Mouse (Mus musculus) heart, adult 8-10 months (tissue): ENCODE data around the gene B3galt5. TPM values are rescaled to one million over a fixed set of nuclear protein-coding genes. Genes with fewer than 3 reads are reported as not detected.

Source experiments
- DNase-seq: peaks from one replicate; pipeline ENCODE4 v3.0.0; 2022; ENCODE audit warnings: low spot score
- total RNA-seq, 4 experiments: library from RNA; stranded (reverse); gene quantifications; 2 replicates each; pipeline ENCODE4 v1.2.4; 2022

B3galt5 gene
- total RNA-seq, 4 experiments from 2014 or later: not detected

DNA sequence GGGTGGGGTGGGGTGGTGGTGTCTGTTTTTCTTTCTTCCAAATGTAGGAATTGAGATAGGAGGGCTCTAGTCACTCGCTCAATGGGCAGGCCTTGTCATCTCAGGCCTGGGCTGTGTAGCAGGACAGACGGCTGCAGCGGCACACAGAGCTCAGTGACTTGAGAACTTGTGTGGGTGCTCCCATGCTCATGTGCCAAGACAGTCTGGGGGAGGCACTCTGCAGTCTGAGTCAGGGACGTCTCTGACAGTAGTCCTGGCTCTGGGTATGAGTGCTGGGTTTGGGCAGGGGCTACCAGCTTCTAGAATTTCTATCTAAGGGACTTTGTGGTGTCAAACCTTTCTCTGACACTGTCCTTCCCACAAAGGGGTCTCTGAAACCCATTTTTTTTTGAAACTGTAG, 106.3 kb downstream of the B3galt5 start:
- no peak for DNase-seq

DNA sequence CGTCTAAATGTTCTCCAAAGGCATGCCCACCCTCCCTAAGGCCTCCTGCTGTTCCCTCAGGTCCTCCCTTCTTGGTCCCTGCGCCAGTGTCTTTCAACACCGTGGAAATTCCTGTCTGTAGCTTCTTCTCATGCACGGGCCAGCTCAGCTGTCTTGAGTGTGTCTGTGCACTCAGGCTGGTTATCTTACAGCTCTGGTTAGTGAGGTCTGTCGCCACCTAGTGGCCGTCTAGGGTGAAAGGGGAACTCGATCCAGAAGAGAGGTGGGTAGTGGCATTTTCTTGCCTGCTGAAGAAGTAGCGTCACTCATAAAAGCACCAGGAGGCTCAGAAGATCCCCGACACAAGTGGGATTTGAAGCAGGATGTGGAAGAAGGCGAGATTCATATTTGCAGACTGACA, 109.5 kb downstream of the B3galt5 start:
- peak; percentile 69 for DNase-seq

DNA sequence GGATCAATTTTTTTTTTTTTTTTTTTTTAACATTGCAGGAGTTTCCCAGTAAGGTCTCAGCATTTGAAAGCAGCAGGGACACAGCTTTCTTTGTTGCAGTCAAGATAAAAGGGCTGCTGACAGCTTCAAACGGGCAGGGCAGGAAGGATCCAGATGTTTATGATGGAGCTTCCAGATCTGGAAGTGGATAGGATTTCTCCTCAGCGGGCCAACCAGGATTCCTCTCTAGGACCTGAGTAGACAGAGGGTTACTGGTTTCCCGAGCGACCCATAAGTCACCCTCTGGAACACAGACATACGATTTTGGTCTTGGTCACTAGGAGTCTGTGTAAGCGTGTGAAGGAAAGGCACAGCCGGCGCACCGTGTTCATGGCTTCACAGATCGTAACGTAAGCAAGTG, 112.5 kb downstream of the B3galt5 start:
- no peak for DNase-seq

DNA sequence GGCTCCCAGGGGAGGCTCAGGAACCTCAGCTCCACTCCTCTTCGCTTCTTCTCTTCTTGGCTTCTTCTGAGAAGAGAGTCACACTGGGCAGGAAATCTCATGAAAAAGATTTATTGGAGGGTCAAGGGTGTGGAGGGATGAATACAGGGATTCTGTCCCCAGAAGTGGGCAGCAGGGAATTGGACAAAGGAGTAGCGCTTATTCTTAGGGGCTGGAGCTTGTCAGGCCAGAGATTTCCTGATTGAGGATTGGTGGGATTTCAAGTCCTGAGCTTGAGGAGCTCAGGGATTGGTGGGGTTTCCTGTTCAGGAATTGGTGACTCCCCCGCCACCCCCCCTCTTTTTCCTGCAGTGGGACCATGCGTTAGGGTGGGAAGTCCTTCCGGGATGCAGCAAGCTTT, 113.2 kb downstream of the B3galt5 start:
- DNase-seq: no peak

DNA sequence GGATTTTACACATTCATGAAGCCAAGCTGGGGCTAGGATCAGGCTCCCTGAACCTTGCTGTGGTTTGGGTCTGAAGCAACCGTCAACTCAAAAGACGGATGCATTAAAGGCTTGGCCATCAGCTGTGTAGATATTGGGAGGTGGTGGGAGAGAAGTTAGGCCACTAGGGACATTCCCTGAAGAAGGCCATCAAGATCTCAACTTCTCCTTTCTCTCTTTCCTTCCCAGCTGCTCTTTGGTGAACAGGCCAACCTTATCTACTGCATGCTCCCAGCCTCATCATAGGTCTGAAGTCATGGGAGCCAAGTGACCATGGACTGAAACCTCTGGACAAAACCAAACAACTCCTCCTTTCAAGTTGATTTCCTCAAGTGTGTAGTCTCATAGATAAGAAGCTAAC, 115.9 kb downstream of the B3galt5 start:
- DNase-seq: no peak

DNA sequence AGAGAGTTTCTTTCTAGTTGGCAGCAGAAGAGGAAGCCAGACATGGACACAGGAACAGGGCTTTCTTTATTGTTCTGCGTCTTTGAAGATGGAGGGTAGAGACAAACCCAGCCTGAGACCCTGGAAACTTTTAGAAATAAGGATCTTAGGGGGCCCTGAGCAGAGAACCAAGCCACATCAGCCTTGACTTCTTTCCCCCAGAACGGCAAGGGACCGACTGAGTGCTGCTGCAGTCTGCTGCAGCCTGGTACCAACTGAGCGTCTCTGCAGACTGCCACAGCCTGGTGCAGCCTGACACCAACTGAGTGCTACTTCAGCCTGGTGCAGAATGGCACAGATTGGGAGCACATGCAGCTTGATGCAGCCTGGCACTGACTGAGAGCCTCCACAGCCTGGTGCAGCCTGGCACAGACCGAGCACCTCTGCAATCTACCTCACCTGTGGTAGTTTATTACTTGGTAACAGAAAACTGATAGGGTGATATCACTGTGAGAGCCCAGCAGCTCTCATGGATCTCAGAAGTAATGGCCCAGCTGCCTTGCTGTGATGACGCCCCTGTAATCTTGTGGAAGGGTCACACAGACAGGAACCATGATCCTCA, 117.8 kb downstream of the B3galt5 start:
- no peak for DNase-seq

DNA sequence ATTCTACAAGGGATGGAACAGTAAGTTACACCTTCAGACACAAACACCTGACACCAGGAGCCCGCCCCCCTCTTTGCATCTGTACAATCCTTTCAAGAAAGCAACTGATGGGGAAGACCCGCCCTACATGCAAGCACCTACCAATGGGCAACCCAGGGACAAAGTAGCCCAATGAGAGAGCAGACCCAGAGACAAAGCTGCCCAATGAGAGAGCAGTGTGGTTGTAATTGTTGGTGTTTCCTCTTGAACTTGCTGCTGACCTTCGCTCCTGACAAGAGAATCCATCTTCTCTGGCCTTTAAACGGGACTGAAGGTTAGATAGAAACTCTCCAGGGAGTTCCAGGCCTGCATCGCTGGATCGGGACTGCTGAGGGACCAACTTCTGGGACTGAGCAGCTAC, 118.4 kb downstream of the B3galt5 start:
- DNase-seq: no peak

DNA sequence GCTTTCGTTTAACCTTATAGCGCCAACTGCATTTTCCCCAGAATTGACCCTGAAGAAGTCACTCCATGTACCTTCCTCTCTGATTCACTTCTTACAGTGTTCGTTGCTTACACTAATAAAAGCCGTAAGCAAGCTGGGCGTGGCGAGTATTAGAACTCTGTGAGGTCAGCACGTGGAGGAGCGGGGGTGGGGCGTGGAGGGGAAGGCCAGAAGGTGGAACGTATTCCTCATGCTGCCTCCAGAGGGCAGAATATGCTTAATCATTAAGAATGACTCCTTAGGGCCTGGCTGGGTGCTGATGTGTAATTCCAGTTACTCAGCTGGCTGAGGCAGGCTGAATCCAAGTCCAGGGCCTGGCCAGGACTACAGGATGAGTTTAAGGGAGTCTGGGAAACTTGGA, 122.3 kb downstream of the B3galt5 start:
- peak; percentile 47 for DNase-seq

DNA sequence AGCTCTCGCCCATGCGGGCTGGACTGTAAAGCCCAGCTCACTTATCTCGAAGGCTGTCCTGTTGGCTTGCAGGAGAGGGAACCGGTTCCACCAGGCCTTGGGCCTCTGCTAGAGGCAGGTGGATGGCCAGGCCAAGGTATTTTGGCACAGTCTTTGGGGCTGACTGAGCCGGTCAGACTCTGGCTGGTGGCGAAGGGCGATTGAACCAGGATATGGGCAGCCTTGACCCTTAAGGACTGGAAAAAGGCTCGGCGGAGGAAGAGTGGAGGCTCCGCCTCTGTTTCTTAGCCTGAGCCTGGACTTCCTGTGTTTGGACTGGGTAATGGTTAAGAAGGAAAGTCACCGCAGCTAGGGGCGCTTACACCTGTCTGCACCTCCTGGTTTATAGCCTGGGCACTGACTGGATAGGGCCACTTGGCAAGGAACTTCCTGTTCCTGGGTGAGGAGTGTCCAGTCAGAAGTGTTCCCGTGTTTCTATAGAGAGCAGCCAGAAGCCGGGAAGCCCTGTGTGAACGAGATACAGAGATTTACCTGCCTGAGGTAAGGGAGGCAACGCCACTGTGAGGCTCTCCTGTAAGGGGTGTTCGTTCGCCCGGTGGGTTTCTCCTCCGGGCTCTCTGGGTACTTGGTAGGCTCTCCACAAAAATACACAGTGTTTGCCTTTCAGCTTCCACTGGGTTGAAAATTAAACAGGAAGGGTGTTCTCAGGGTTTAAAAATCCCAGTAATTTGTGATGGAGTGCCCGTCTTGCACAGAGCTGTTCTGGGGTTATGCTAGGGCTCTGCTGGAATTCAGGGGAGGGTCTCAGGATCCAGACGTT, 125.9 kb downstream of the B3galt5 start:
- no peak for DNase-seq

DNA sequence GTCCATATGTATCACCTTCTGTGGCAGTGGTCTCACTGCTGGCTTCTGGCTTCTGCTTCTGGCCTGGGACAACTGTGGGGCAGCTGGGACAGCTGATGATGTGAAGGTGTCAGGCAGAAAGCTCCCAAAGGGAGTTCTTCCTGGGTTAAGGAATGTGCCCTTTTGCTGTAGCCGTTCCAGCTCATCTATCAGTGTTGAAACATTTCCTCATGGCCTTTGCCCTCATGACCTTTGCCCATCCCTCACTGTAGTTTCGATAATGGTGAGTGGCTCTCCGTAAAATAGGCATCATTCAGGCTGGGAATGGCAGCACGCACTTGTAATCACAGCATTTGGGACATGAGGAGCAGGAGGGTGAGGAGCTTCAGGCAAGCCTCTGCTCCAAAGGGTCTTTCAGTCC, 127.3 kb downstream of the B3galt5 start:
- no peak for DNase-seq

DNA sequence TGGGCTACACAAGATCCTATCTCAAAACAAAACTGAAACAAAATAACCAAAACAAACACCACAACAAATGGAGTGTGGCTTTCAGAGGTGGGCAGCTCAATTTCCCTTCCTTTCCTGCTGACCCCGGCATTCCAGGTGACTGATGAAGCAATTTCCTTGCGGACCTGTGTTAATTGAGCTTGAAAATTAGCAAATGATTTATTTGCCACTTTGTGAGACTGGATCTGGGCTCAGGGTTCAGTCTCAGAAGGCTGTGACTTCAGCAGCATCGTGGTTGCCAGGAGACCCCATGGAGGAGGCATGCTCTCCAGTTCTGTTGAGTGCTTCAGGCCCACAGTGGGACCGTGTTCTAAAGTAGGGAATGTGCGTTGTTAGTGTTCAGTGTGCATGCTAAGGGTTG, 127.7 kb downstream of the B3galt5 start:
- no peak for DNase-seq

DNA sequence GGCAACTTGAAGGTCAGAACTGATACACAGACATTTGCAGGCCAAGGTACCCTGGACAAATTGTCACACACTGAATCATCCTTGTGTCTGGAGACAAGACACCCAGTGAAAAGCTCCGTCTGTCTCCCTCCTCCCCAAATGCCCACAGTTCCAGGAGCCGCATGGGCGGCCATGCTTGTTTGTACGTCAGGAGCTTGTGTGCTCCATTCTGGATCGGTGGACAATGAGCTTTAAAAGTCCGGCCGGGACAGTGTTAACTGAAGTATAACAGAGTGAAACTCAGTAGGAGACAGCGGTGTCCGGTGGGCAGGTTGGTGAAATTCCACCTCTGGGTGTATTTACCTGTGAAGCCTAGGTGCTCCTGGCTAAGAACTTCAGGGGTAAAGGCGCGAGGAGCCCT, 129.3 kb downstream of the B3galt5 start:
- no peak for DNase-seq

Other genes starting within 250 kb of the B3galt5 start
- gene Psmg1, start 244.8 kb upstream of the B3galt5 start, total RNA-seq: 10 to 100 TPM; 23.4 to 27.1 (median 25.1) TPM
- gene Brwd1, start 153.3 kb upstream of the B3galt5 start, total RNA-seq: 10 to 100 TPM; 78.6 to 92.3 (median 84.7) TPM
- 10 to 100 TPM; 40.6 to 57.8 (median 43.0) TPM for gene Hmgn1, start 108.1 kb upstream of the B3galt5 start, total RNA-seq
- 10 to 100 TPM; 13.6 to 17.6 (median 15.9) TPM for gene Wrb, start 90.4 kb upstream of the B3galt5 start, total RNA-seq
- gene Lca5l, start 43.5 kb upstream of the B3galt5 start, total RNA-seq: under 1 TPM; 0.19 to 0.60 (median 0.29) TPM
- gene Sh3bgr, start 35.4 kb upstream of the B3galt5 start, total RNA-seq: 100 to 1,000 TPM; 279 to 382 (median 369) TPM
- under 1 TPM in 1 of 4 experiments, not detected in 3; 0.09 TPM for gene Itgb2l, start 207.8 kb downstream of the B3galt5 start, total RNA-seq
- 1 to 10 TPM in 3 of 4 experiments, under 1 TPM in 1; 0.97 to 1.9 (median 1.5) TPM for gene Pcp4, start 231.8 kb downstream of the B3galt5 start, total RNA-seq